Mouse (Mus musculus): Measurements from ENCODE around the gene Morc3.

DNA sequence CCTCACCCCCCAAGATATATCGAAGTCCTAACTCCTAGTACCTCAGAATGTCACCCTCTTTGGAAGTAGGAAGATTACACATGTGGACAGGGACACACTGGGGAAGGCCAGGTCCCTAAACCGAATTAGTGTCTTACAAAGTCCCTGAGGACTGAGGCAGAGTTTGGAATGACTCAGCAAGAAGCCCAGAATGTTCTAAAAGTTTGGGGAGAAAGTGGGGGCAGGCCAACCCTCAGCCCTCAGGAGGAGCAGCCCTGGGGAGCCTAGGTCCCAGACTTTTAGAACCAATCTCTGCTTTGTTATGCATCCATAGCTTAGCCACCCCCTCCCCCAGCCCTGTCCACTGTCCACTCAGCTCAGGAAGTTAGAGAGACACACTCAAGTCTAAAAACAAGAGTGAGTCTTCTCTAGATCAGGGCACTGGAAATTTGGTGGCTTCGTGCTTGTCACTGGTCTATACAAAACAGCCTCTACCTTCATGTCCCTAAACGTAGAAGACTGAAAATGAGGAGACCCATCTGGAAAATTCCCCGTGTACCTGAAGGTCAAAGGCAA is 91.0 kb downstream of the Morc3 start:
- no peak for TF ChIP-seq CTCF (IDR thresholded peaks at IDR 0.05; ENCODE audit: low read depth)
- TF ChIP-seq EP300 (IDR thresholded peaks at IDR 0.05; ENCODE audit: low read depth) = no peak

All from liver, embryonic 14.5 days (tissue).